Mouse (Mus musculus) lung, adult 2 months (tissue): ENCODE results near the gene Nek4. TPM values are rescaled to one million over a fixed set of nuclear protein-coding genes. Genes with fewer than 3 reads are reported as not detected.

Source experiments
- DNase-seq: peaks from one replicate; pipeline ENCODE4 v3.0.0; 2022
- H3K4me1 ChIP-seq: fragments of 200-500 bp; 2 replicates; pipeline ENCODE4 v1.6.1; 2011; ENCODE audit warnings: low read length; ENCODE audit not compliant: control insufficient read depth, insufficient read depth
- H3K4me3 ChIP-seq: fragments of 200-500 bp; replicated peaks from 2 replicates; pipeline ENCODE3; 2011; ENCODE audit warnings: low read depth, mild to moderate bottlenecking, control low read depth, low read length; ENCODE audit errors: extremely low read depth
- CTCF ChIP-seq: fragments of 200-500 bp; IDR thresholded peaks from 2 replicates; pipeline ENCODE4 v1.5.1; 2011; ENCODE audit warnings: mild to moderate bottlenecking, low read length, control low read depth; ENCODE audit not compliant: insufficient read depth
- POLR2A ChIP-seq: fragments of 200-500 bp; IDR thresholded peaks from 2 replicates; pipeline ENCODE4 v1.6.1; 2011; ENCODE audit warnings: low read depth, mild to moderate bottlenecking, control low read depth, low read length, borderline replicate concordance; ENCODE audit errors: extremely low read depth
- WGBS: fragments of 180-500 bp; shearing (Covaris S2); methylation state at CpG from one replicate; pipeline ENCODE4 v1.1.7; 2018; 5-methylcytosine and 5-hydroxymethylcytosine counted together
- polyA plus RNA-seq: library from polyadenylated mRNA; depleted of rRNA; stranded (reverse); fragments of >200 nt; gene quantifications from 2 replicates; pipeline ENCODE4 v1.2.3, GENCODE M21; 2012; rRNA removed

Gene Nek4
- polyA plus RNA-seq, 1 experiment: 3.8 TPM

DNA sequence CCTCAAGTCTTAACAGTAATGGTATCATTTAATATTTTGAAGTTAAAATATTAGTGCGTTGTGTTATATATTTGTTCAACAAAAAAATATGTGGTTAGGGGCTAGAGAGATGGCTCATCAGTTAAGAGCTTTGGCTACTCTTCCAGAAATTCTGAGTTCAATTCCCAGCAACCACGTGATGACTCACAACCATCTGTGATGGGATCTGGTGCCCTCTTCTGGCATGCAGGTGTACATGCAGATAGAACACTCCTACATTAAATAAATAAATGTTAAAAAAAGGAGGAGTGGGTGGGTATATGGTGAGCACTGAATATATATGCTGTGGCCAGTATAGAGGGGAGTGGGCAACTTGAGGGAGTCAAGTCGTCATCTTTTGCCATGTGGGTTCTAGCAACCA lies 74.6 kb downstream of the Nek4 start:
- no peak for TF ChIP-seq CTCF
- TF ChIP-seq POLR2A: no peak
- WGBS: 76% methylated on average over 3 of the region's 3 CpGs
- Histone ChIP-seq H3K4me1 (peaks cover 3% of the 10 kb centered on the region), H3K4me3 (no peak overlapping the region)
- DNase-seq: no peak

Other genes starting within 250 kb of the Nek4 start
- gene Sfmbt1, start 236.5 kb upstream of the Nek4 start, polyA plus RNA-seq: 0.93 and 1.8 TPM in 2 replicates
- 40.6 and 43.7 TPM in 2 replicates for gene Tmem110, start 125.8 kb upstream of the Nek4 start, polyA plus RNA-seq
- 44.8 and 50.3 TPM in 2 replicates for gene Mustn1, start 72.2 kb upstream of the Nek4 start, polyA plus RNA-seq
- gene Itih4, start 64.9 kb upstream of the Nek4 start, polyA plus RNA-seq: 37.7 and 43.4 TPM in 2 replicates
- 0.87 and 1.1 TPM in 2 replicates for gene Itih3, start 27.6 kb upstream of the Nek4 start, polyA plus RNA-seq
- 1.1 and 1.4 TPM in 2 replicates for gene Itih1, start 8.1 kb upstream of the Nek4 start, polyA plus RNA-seq
- gene Glt8d1, start 50.0 kb downstream of the Nek4 start, polyA plus RNA-seq: 17.2 and 21.6 TPM in 2 replicates
- 92.6 and 173 TPM in 2 replicates for gene Spcs1, start 50.3 kb downstream of the Nek4 start, polyA plus RNA-seq
- 12.8 and 14.7 TPM in 2 replicates for gene Pbrm1, start 67.8 kb downstream of the Nek4 start, polyA plus RNA-seq
- 7.9 and 13.2 TPM in 2 replicates for gene Gnl3, start 67.8 kb downstream of the Nek4 start, polyA plus RNA-seq
- 58.1 and 70.0 TPM in 2 replicates for gene Smim4, start 177.6 kb downstream of the Nek4 start, polyA plus RNA-seq
- 147 and 266 TPM in 2 replicates for gene Nt5dc2, start 179.7 kb downstream of the Nek4 start, polyA plus RNA-seq
- gene Stab1, start 217.3 kb downstream of the Nek4 start, polyA plus RNA-seq: 114 and 136 TPM in 2 replicates